Mouse (Mus musculus): ENCODE measurements around the gene Cldn7. TPM values are rescaled to one million over a fixed set of nuclear protein-coding genes. Genes with fewer than 3 reads are reported as not detected.
"Not testable (repeated sequence)": the region's sequence is repeated elsewhere in the genome, so short reads cannot be mapped to it uniquely, and the experiment has no call there.

The Cldn7 gene
- 7.5 and 14.4 TPM in 2 replicates for polyA plus RNA-seq (2015; fragmentation: Nextera tagmentation; extraction: Ambion mirVana)

- Histone ChIP-seq H3K4me2 (ENCODE audit: low read depth, low read length) (peak within 1 kb of the TSS; percentile 47), H3K9me3 (replicated peaks; ENCODE audit: control insufficient read depth, low read length) (no peaks in the 10 kb centered on the region), H3K27ac (ENCODE audit: low read length) (no peak within 1 kb of the TSS), H3K9ac (ENCODE audit: low read length) (peak within 1 kb of the TSS; percentile 43), H3K4me1 (ENCODE audit: control insufficient read depth, insufficient read depth, low read length) (peaks cover 18% of the 10 kb centered on the region), H3K4me3 (ENCODE audit: low read length) (peak within 1 kb of the TSS; percentile 54), H3K36me3 (ENCODE audit: control insufficient read depth, insufficient read depth) (peaks cover 13% of the 10 kb centered on the region), H3K27me3 (ENCODE audit: control insufficient read depth, insufficient read depth, low read length) (peaks cover 49% of the 10 kb centered on the region)
- ATAC-seq (replicated peaks; ENCODE audit: extremely low read depth, insufficient read depth, low FRiP score) = no peak
- 11% methylated on average over 24 of the region's 24 CpGs for WGBS
Observed at GRCm38 (mm10) chr11:69964650-69965270, at the start of gene Cldn7. Gene Cldn7, plus strand, starts transcription at chr11:69964779.

- H3K9me3 ChIP-seq (replicated peaks; ENCODE audit: control insufficient read depth, low read length) = no peaks in the 10 kb centered on the region
- WGBS = 36% methylated on average over 9 of the region's 9 CpGs
- peak overlapping the region; percentile 94; the same call in 1 of the 2 replicates for H3K9ac ChIP-seq (ENCODE audit: low read length)
- peak overlapping the region; percentile 99 for H3K4me2 ChIP-seq (ENCODE audit: low read depth, low read length)
- no peak overlapping the region for H3K27ac ChIP-seq (ENCODE audit: low read length)
- no peaks in the 10 kb centered on the region for H3K27me3 ChIP-seq (ENCODE audit: control insufficient read depth, insufficient read depth, low read length)
- no peak for ATAC-seq (replicated peaks; ENCODE audit: extremely low read depth, insufficient read depth, low FRiP score)
- H3K36me3 ChIP-seq (ENCODE audit: control insufficient read depth, insufficient read depth) = peaks cover 58% of the 10 kb centered on the region
- peaks cover 40% of the 10 kb centered on the region for H3K4me1 ChIP-seq (ENCODE audit: control insufficient read depth, insufficient read depth, low read length)
- H3K4me3 ChIP-seq (ENCODE audit: low read length) = peak overlapping the region; percentile 97
Observed at GRCm38 (mm10) chr11:69914917-69915430, 49.6 kb upstream of the Cldn7 start.

GRCm38 (mm10) chr11:69915667-69916627 is 48.6 kb upstream of the Cldn7 start:
- Histone ChIP-seq H3K27me3 (ENCODE audit: control insufficient read depth, insufficient read depth, low read length) (no peaks in the 10 kb centered on the region), H3K36me3 (ENCODE audit: control insufficient read depth, insufficient read depth) (peaks cover 48% of the 10 kb centered on the region), H3K4me1 (ENCODE audit: control insufficient read depth, insufficient read depth, low read length) (peaks cover 40% of the 10 kb centered on the region), H3K27ac (ENCODE audit: low read length) (no peak overlapping the region), H3K4me3 (ENCODE audit: low read length) (no peak overlapping the region), H3K9ac (ENCODE audit: low read length) (no peak overlapping the region), H3K4me2 (ENCODE audit: low read depth, low read length) (no peak overlapping the region), H3K9me3 (replicated peaks; ENCODE audit: control insufficient read depth, low read length) (no peaks in the 10 kb centered on the region)
- WGBS = 50% methylated on average over 5 of the region's 5 CpGs
- no peak for ATAC-seq (replicated peaks; ENCODE audit: extremely low read depth, insufficient read depth, low FRiP score)

GRCm38 (mm10) chr11:69916652-69917378 is 47.8 kb upstream of the Cldn7 start:
- not testable (repeated sequence) for H3K4me3 ChIP-seq (ENCODE audit: low read length); H3K9ac ChIP-seq (ENCODE audit: low read length); H3K9me3 ChIP-seq (replicated peaks; ENCODE audit: control insufficient read depth, low read length); H3K27ac ChIP-seq (ENCODE audit: low read length); ATAC-seq (replicated peaks; ENCODE audit: extremely low read depth, insufficient read depth, low FRiP score); H3K27me3 ChIP-seq (ENCODE audit: control insufficient read depth, insufficient read depth, low read length); H3K4me2 ChIP-seq (ENCODE audit: low read depth, low read length)
- Histone ChIP-seq H3K4me1 (ENCODE audit: control insufficient read depth, insufficient read depth, low read length) (peaks cover 40% of the 10 kb centered on the region), H3K36me3 (ENCODE audit: control insufficient read depth, insufficient read depth) (peaks cover 40% of the 10 kb centered on the region)
- 60% methylated on average over 7 of the region's 7 CpGs for WGBS

GRCm38 (mm10) chr11:69917379-69917948 is 47.1 kb upstream of the Cldn7 start:
- H3K27me3 ChIP-seq (ENCODE audit: control insufficient read depth, insufficient read depth, low read length) = no peaks in the 10 kb centered on the region
- peaks cover 45% of the 10 kb centered on the region for H3K4me1 ChIP-seq (ENCODE audit: control insufficient read depth, insufficient read depth, low read length)
- H3K27ac ChIP-seq (ENCODE audit: low read length) = no peak overlapping the region
- H3K4me2 ChIP-seq (ENCODE audit: low read depth, low read length) = no peak overlapping the region
- no peak overlapping the region for H3K4me3 ChIP-seq (ENCODE audit: low read length)
- no peaks in the 10 kb centered on the region for H3K9me3 ChIP-seq (replicated peaks; ENCODE audit: control insufficient read depth, low read length)
- ATAC-seq (replicated peaks; ENCODE audit: extremely low read depth, insufficient read depth, low FRiP score) = no peak
- 78% methylated on average over 8 of the region's 8 CpGs for WGBS
- H3K9ac ChIP-seq (ENCODE audit: low read length) = no peak overlapping the region
- H3K36me3 ChIP-seq (ENCODE audit: control insufficient read depth, insufficient read depth) = peaks cover 35% of the 10 kb centered on the region

- Histone ChIP-seq H3K4me1 (ENCODE audit: control insufficient read depth, insufficient read depth, low read length) (peaks cover 43% of the 10 kb centered on the region), H3K4me2 (ENCODE audit: low read depth, low read length) (no peak overlapping the region), H3K9ac (ENCODE audit: low read length) (no peak overlapping the region), H3K27me3 (ENCODE audit: control insufficient read depth, insufficient read depth, low read length) (no peaks in the 10 kb centered on the region), H3K36me3 (ENCODE audit: control insufficient read depth, insufficient read depth) (peaks cover 33% of the 10 kb centered on the region), H3K9me3 (replicated peaks; ENCODE audit: control insufficient read depth, low read length) (no peaks in the 10 kb centered on the region), H3K4me3 (ENCODE audit: low read length) (no peak overlapping the region), H3K27ac (ENCODE audit: low read length) (no peak overlapping the region)
- ATAC-seq (replicated peaks; ENCODE audit: extremely low read depth, insufficient read depth, low FRiP score) = no peak
- 76% methylated on average over 5 of the region's 5 CpGs for WGBS
Observed at GRCm38 (mm10) chr11:69918118-69918517, 46.5 kb upstream of the Cldn7 start.

GRCm38 (mm10) chr11:69919053-69919452 is 45.5 kb upstream of the Cldn7 start:
- Histone ChIP-seq H3K4me1 (ENCODE audit: control insufficient read depth, insufficient read depth, low read length) (peaks cover 39% of the 10 kb centered on the region), H3K36me3 (ENCODE audit: control insufficient read depth, insufficient read depth) (peaks cover 32% of the 10 kb centered on the region), H3K27me3 (ENCODE audit: control insufficient read depth, insufficient read depth, low read length) (no peaks in the 10 kb centered on the region), H3K27ac (ENCODE audit: low read length) (peak overlapping the region; percentile 97), H3K9ac (ENCODE audit: low read length) (peak overlapping the region; percentile 98), H3K9me3 (replicated peaks; ENCODE audit: control insufficient read depth, low read length) (no peaks in the 10 kb centered on the region), H3K4me2 (ENCODE audit: low read depth, low read length) (peak overlapping the region; percentile 98), H3K4me3 (ENCODE audit: low read length) (peak overlapping the region; percentile 91)
- no peak for ATAC-seq (replicated peaks; ENCODE audit: extremely low read depth, insufficient read depth, low FRiP score)
- 77% methylated on average over 9 of the region's 9 CpGs for WGBS

GRCm38 (mm10) chr11:69919661-69920265 is 44.8 kb upstream of the Cldn7 start:
- no peaks in the 10 kb centered on the region for H3K9me3 ChIP-seq (replicated peaks; ENCODE audit: control insufficient read depth, low read length)
- peak overlapping the region; percentile 98 for H3K4me2 ChIP-seq (ENCODE audit: low read depth, low read length)
- H3K9ac ChIP-seq (ENCODE audit: low read length) = peak overlapping the region; percentile 98
- peaks cover 32% of the 10 kb centered on the region for H3K36me3 ChIP-seq (ENCODE audit: control insufficient read depth, insufficient read depth)
- H3K4me1 ChIP-seq (ENCODE audit: control insufficient read depth, insufficient read depth, low read length) = peaks cover 34% of the 10 kb centered on the region
- no peaks in the 10 kb centered on the region for H3K27me3 ChIP-seq (ENCODE audit: control insufficient read depth, insufficient read depth, low read length)
- under 1% methylated on average over 17 of the region's 17 CpGs for WGBS
- peak; percentile 11; the same call in 1 of the 2 replicates for ATAC-seq (replicated peaks; ENCODE audit: extremely low read depth, insufficient read depth, low FRiP score)
- H3K27ac ChIP-seq (ENCODE audit: low read length) = peak overlapping the region; percentile 97
- peak overlapping the region; percentile 91 for H3K4me3 ChIP-seq (ENCODE audit: low read length)

Measured in heart, embryonic 16.5 days (tissue).